Mouse (Mus musculus): ENCODE data around the gene Sik2. TPM values are rescaled to one million over a fixed set of nuclear protein-coding genes. Genes with fewer than 3 reads are reported as not detected.

Sik2 gene
- polyA plus RNA-seq, 1 experiment from 2014 or later: 17.9 TPM

DNA sequence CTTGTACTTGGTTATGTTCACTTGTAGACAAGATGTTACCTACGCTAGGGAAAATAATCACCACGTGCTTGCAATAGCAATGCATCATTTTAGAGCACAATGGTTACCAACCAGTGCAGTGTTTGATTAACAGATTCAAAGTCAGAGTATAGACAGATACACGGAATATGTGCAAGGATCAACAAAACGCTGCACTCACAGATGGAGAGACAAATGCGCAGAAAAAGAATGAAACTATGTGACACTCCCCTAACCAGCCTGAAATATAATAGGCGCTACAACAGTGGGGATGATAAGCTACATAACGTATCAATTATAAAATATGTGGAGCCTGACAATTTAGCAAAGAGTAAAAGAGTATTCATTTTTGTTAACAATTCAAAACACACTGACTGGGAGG is 34.2 kb downstream of the Sik2 start:
- Histone ChIP-seq H3K9me3 (no peaks in the 10 kb centered on the region), H3K27ac (no peak overlapping the region), H3K36me3 (no peaks in the 10 kb centered on the region), H3K9ac (no peak overlapping the region), H3K4me1 (no peaks in the 10 kb centered on the region), H3K27me3 (no peaks in the 10 kb centered on the region), H3K4me3 (no peak overlapping the region), H3K4me2 (replicated peaks) (no peak overlapping the region)
- ATAC-seq (ENCODE audit: low FRiP score, low read depth): no peak
- 89% methylated on average over 7 of the region's 7 CpGs for WGBS

DNA sequence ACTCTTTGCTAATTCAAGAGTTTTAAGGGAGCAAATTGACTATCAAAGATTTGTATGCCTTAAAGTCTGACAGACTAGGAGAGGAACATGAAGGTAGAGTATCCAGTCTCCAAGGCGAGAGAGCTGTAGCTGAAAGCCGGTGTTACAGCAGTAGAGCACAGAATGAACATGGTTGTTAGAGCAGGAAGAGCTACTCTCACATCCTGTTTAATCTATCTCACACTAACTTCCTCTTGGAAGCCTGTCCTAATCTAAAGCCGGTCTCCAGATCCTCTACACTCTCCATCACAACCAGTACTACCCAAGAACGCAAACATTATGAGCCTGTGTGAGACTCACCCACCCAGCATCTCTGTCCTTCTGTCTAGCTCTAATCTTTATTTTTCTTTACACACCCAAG is 38.5 kb downstream of the Sik2 start:
- ATAC-seq (ENCODE audit: low FRiP score, low read depth): no peak
- H3K9ac ChIP-seq: no peak overlapping the region
- H3K27me3 ChIP-seq: no peaks in the 10 kb centered on the region
- H3K36me3 ChIP-seq: no peaks in the 10 kb centered on the region
- no peak overlapping the region for H3K27ac ChIP-seq
- H3K4me3 ChIP-seq: no peak overlapping the region
- no peaks in the 10 kb centered on the region for H3K9me3 ChIP-seq
- WGBS: 83% methylated on average over 4 of the region's 4 CpGs
- H3K4me1 ChIP-seq: no peaks in the 10 kb centered on the region
- no peak overlapping the region for H3K4me2 ChIP-seq (replicated peaks)

DNA sequence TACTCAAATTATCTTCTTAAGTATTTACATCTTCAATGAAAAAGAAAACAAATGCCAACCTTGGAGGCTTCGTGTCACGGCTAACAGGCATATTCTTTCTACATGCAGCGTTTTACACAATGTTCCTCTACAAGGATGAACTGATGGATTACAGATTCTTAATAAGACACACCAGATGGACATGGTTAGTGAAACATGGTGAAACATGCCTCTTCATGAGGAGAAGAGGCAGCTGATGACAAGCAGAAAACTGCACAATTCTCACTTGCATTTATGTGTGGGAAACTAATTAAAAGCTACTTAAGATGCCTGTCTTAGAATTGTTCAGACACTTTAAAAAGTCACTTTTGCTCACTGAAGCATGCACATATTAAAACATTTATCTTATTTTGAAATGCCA is 39.6 kb downstream of the Sik2 start:
- no peaks in the 10 kb centered on the region for H3K4me1 ChIP-seq
- H3K36me3 ChIP-seq: no peaks in the 10 kb centered on the region
- no peak for ATAC-seq (ENCODE audit: low FRiP score, low read depth)
- H3K4me3 ChIP-seq: no peak overlapping the region
- no peak overlapping the region for H3K9ac ChIP-seq
- H3K4me2 ChIP-seq (replicated peaks): no peak overlapping the region
- no peaks in the 10 kb centered on the region for H3K27me3 ChIP-seq
- WGBS: 82% methylated on average over 3 of the region's 3 CpGs
- H3K9me3 ChIP-seq: no peaks in the 10 kb centered on the region
- H3K27ac ChIP-seq: no peak overlapping the region

DNA sequence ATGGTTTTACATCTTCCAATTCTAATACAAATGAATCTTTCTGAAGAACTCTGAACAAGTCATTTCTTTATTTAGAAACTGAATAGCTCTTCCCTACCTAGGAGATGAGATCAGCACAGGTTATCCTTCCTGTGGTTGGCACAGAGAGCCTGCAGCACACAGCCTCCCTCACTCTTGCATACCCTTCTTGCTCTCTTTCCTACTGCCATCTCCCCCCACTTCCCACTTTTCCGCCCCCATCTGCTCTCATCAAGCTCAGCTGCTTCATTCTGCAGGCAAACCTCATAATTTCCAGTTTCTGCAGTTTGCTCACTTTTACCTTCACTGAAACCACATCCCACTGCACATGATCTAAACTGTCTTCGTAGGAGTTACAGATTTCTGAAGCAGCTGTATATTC is 42.6 kb downstream of the Sik2 start:
- no peak for ATAC-seq (ENCODE audit: low FRiP score, low read depth)
- no peak overlapping the region for H3K4me3 ChIP-seq
- H3K9me3 ChIP-seq: no peaks in the 10 kb centered on the region
- no peak overlapping the region for H3K27ac ChIP-seq
- WGBS: 74% methylated on average over 2 of the region's 2 CpGs
- no peaks in the 10 kb centered on the region for H3K36me3 ChIP-seq
- H3K4me1 ChIP-seq: no peaks in the 10 kb centered on the region
- H3K4me2 ChIP-seq (replicated peaks): no peak overlapping the region
- H3K9ac ChIP-seq: no peak overlapping the region
- H3K27me3 ChIP-seq: no peaks in the 10 kb centered on the region

DNA sequence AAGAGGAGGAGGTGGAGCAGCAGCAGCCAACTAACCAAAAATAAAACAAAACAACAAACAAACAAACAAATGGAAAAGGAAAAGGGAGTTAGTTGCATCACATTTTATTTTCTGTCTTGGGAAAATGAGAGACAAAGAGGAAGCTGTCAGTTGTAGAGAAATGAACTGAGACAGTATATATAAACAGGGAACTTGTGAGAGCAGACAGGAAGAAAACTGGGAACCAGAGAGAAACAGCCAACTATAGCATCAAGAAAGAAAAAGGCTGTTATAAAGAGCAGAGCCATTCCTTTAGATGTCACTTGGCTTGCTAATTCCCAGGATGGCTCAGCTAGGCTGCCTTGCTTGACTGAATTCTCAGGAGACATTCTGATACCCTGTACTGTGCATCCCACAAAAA is 43.5 kb downstream of the Sik2 start:
- ATAC-seq (ENCODE audit: low FRiP score, low read depth): no peak
- no peaks in the 10 kb centered on the region for H3K4me1 ChIP-seq
- no peak overlapping the region for H3K9ac ChIP-seq
- H3K4me3 ChIP-seq: no peak overlapping the region
- no peak overlapping the region for H3K4me2 ChIP-seq (replicated peaks)
- H3K9me3 ChIP-seq: no peaks in the 10 kb centered on the region
- H3K27ac ChIP-seq: no peak overlapping the region
- H3K36me3 ChIP-seq: no peaks in the 10 kb centered on the region
- H3K27me3 ChIP-seq: no peaks in the 10 kb centered on the region

DNA sequence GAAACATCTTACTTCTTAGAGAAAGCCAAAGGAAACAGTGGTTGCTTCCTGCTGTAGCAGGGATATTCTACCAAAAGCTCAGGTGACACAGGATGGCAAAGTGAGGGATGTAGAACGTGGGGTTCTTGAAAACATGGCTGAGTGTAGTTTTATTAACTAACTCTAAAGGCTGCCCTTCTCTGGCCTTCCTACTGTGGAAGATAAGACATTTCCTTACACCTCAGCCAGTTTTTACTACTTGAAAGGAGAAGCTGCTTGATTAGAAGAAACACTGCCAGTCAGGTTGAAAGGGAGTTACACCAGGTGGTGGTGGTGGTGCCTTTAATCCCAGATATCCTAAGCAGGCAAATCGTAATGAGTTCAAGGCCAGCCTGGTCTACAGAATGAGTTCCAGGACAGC is 44.0 kb downstream of the Sik2 start:
- Histone ChIP-seq H3K9ac (no peak overlapping the region), H3K36me3 (no peaks in the 10 kb centered on the region), H3K9me3 (no peaks in the 10 kb centered on the region), H3K4me3 (no peak overlapping the region), H3K27me3 (no peaks in the 10 kb centered on the region), H3K27ac (no peak overlapping the region), H3K4me2 (replicated peaks) (no peak overlapping the region), H3K4me1 (no peaks in the 10 kb centered on the region)
- 70% methylated on average over 2 of the region's 2 CpGs for WGBS
- ATAC-seq (ENCODE audit: low FRiP score, low read depth): no peak

DNA sequence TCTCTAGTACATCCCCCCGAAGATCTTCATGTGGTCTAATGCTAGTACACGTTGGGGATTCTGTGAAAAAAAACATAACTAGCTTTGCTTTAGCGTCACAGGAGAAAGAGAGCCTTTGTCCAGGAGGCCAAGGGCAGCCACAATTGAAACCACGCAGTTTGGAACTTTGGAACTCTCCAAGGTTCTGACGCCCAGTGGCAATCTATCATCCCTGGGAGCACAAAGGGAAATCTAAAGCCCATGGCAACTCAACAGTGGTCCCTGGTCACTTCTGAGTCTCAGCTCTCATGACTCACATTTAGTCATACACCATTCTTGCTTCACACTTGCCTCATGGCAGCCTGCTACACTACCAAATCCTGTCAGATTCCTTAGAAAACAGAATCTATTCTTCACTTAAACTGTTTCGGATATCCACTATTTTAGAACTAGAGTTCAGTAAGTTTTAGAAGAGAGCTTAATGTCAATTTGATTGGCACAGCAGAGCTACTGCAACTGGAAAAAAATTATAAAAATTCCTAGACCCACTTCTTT is 50.9 kb downstream of the Sik2 start:
- Histone ChIP-seq H3K27me3 (no peaks in the 10 kb centered on the region), H3K36me3 (no peaks in the 10 kb centered on the region), H3K9me3 (0 out of 2 replicates have a peak, but pooled peaks cover 5% of the 10 kb centered on the region), H3K4me2 (replicated peaks) (no peak overlapping the region), H3K4me1 (no peaks in the 10 kb centered on the region), H3K9ac (no peak overlapping the region), H3K4me3 (no peak overlapping the region), H3K27ac (no peak overlapping the region)
- 49% methylated on average over 6 of the region's 6 CpGs for WGBS
- no peak for ATAC-seq (ENCODE audit: low FRiP score, low read depth)

DNA sequence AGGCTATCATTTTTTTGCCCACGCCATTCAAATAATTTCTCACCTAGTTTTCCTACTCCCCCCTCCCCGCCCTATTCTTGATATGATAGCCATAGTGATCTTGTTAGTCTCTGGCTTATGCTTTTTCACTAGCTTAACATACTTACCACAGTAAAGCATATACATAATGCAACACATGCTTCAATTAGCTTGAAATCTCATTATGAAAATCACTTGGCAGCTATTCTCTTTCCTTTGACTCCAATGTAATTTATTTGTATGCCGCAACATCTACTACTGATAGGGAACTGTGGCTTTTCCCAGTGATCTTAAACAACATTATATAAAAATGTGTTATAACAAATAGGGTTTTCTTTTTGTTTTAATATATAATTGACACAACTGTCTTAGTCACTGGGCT is 53.7 kb downstream of the Sik2 start:
- ATAC-seq (ENCODE audit: low FRiP score, low read depth): no peak
- no peaks in the 10 kb centered on the region for H3K36me3 ChIP-seq
- no peaks in the 10 kb centered on the region for H3K27me3 ChIP-seq
- H3K4me2 ChIP-seq (replicated peaks): no peak overlapping the region
- H3K4me1 ChIP-seq: no peaks in the 10 kb centered on the region
- no peak overlapping the region for H3K9ac ChIP-seq
- 0 out of 2 replicates have a peak, but pooled peaks cover 5% of the 10 kb centered on the region for H3K9me3 ChIP-seq
- WGBS: 93% methylated on average over 3 of the region's 3 CpGs
- H3K4me3 ChIP-seq: no peak overlapping the region
- H3K27ac ChIP-seq: no peak overlapping the region

DNA sequence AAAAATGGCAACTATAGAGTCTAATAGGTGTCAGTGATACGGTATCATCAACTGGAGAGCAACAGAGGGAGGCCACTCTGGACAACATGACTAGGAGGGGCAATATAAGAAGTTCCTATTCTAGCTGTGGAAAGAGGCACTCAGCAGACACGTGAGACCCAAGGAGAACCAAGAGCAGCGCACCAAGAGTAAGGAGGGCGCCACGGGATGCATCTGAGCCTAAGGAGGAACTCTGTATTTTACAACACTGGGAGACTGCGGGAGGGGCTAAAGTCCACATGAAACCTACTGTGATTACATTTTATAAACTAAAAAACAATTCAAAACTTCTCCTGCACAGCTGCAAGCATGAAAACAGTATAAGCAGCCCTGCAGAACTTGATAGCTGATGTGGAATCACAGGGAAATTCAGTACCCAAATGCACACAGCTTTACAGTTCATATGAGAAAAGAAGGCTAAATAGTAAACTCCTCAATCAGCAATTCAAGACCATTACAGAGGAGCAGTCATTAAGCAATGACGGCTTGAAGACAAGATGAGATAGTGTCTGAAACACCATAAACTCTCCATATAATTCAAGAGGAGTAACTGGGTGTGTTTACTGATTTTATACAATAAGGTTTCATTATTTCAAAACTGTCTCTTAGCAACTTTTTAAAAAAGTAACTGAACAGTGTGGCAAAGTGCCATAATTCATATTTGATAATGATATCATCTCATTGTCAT is 60.6 kb downstream of the Sik2 start:
- Histone ChIP-seq H3K4me3 (no peak overlapping the region), H3K9ac (no peak overlapping the region), H3K27me3 (no peaks in the 10 kb centered on the region), H3K36me3 (no peaks in the 10 kb centered on the region), H3K4me2 (replicated peaks) (no peak overlapping the region), H3K9me3 (no peaks in the 10 kb centered on the region), H3K4me1 (no peaks in the 10 kb centered on the region), H3K27ac (no peak overlapping the region)
- ATAC-seq (ENCODE audit: low FRiP score, low read depth): no peak
- WGBS: 89% methylated on average over 7 of the region's 7 CpGs

DNA sequence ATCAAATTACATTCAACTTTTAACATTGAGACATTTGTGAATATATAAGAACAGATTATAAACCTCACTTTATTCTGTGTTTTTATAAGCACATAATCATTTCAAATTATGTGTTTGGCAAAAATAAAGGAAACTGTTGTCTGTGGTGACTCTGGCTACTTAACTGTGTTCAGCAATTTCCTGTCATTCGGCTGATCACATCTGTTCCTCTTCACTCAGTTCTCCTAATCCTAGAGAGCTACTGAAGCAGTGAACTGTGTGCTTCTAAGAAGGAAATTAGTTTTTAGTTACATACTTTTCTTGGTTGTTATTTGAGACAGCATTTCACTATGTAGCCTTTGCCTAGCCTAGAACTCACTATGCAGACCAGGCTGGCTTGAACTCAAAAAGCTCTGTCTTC is 62.5 kb downstream of the Sik2 start:
- no peaks in the 10 kb centered on the region for H3K27me3 ChIP-seq
- ATAC-seq (ENCODE audit: low FRiP score, low read depth): no peak
- peaks cover 3% of the 10 kb centered on the region; the same call in 1 of the 2 replicates for H3K4me1 ChIP-seq
- H3K27ac ChIP-seq: no peak overlapping the region
- H3K4me2 ChIP-seq (replicated peaks): no peak overlapping the region
- no peaks in the 10 kb centered on the region for H3K9me3 ChIP-seq
- WGBS: 20% methylated on average over 1 of the region's 1 CpGs
- no peak overlapping the region for H3K4me3 ChIP-seq
- H3K36me3 ChIP-seq: no peaks in the 10 kb centered on the region
- no peak overlapping the region for H3K9ac ChIP-seq

DNA sequence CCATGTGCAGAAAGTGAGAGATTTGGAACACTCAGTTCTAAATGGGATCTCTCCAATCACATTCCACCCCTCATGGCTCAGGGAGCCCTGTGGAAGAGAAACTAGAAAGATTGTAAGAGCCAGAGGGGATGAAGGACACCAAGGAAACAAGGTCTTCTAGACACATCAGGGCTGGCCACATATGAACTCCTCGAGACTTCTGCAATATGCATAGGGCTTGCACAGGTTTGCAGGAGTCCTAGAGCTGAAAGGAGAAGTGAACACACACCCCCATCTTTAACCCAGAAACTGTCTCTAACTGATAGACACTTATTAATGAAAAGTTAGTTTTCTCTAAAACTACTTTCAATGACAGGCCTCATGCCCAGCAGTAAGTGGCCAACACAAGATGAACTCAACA is 64.0 kb downstream of the Sik2 start:
- no peaks in the 10 kb centered on the region for H3K9me3 ChIP-seq
- 79% methylated on average over 1 of the region's 1 CpGs for WGBS
- no peak overlapping the region for H3K4me2 ChIP-seq (replicated peaks)

DNA sequence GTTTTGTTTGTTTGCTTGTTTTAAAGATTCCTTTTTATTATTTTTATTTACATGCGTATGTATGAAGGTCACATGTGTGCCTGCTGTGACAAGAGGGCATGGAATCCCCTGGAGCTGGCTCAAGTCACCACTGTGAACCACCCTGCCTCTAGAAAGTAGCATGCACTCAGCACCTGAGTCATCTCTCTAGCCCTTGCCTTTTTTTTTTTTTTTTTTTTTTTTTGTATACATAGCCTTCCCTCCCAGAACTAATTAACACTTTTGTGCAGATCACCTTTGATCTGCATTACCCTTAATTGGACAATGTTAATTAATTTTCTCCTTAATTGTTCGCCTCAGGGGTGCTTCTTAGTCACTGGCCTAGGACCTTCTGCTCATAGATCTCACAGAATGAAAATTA is 66.2 kb downstream of the Sik2 start:
- Histone ChIP-seq H3K36me3 (no peaks in the 10 kb centered on the region), H3K27me3 (no peaks in the 10 kb centered on the region), H3K4me1 (peaks cover 3% of the 10 kb centered on the region; the same call in 1 of the 2 replicates), H3K27ac (no peak overlapping the region), H3K4me2 (replicated peaks) (no peak overlapping the region), H3K9ac (no peak overlapping the region), H3K9me3 (no peaks in the 10 kb centered on the region), H3K4me3 (no peak overlapping the region)
- ATAC-seq (ENCODE audit: low FRiP score, low read depth): no peak
- WGBS: 83% methylated on average over 2 of the region's 2 CpGs

More for the DNA sequence above, 64.0 kb downstream of the Sik2 start:
- no peak overlapping the region for H3K27ac ChIP-seq
- no peaks in the 10 kb centered on the region for H3K27me3 ChIP-seq
- peaks cover 3% of the 10 kb centered on the region; the same call in 1 of the 2 replicates for H3K4me1 ChIP-seq
- no peak for ATAC-seq (ENCODE audit: low FRiP score, low read depth)
- no peaks in the 10 kb centered on the region for H3K36me3 ChIP-seq
- H3K4me3 ChIP-seq: no peak overlapping the region
- no peak overlapping the region for H3K9ac ChIP-seq

DNA sequence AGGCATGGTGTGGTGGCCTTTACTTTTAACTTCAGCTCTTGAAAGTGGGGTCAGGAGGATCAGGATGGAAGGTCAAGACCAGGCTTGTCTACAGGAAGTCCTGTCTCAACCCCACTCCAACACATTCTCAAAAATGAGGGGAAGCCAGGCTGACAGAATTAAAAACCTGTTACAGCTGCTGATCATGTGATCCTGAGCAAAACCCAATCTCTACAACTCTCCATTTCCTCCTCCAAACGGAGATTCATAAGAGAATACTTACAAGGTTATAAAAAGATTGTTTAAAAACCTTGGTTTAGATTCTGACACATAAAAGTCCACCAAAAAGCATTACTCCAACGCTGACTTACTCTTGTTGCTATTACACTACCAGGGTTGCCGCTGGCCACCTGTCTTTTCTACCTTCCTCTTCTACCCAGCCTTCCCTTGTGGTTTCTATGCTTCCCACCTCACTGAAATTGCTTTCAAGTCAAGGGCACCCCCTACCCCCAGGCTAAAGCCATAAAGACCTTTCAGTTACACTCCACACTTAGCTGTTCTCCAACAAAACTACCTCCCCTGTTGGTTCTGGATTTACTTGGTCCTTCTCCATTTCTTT is 67.0 kb downstream of the Sik2 start:
- Histone ChIP-seq H3K27ac (no peak overlapping the region), H3K9ac (no peak overlapping the region), H3K36me3 (no peaks in the 10 kb centered on the region), H3K4me2 (replicated peaks) (no peak overlapping the region), H3K4me1 (peaks cover 3% of the 10 kb centered on the region; the same call in 1 of the 2 replicates), H3K4me3 (no peak overlapping the region), H3K9me3 (no peaks in the 10 kb centered on the region), H3K27me3 (no peaks in the 10 kb centered on the region)
- no peak for ATAC-seq (ENCODE audit: low FRiP score, low read depth)
- 70% methylated on average over 3 of the region's 3 CpGs for WGBS

All from limb, embryonic 13.5 days (tissue).